Mouse (Mus musculus) limb, embryonic 12.5 days (tissue): ENCODE measurements around the gene Tmem206. TPM values are rescaled to one million over a fixed set of nuclear protein-coding genes. Genes with fewer than 3 reads are reported as not detected.

Experiments used
- ATAC-seq: fragments of 200-750 bp; cut with Nextera tagmentation; 2 replicates; pipeline ENCODE4 v1.8.0; 2017; ENCODE audit warnings: low read depth, moderate TSS enrichment; ENCODE audit not compliant: insufficient number of reproducible peaks, insufficient read depth, low FRiP score, low TSS enrichment
- H3K27ac ChIP-seq: fragments of 300-500 bp; sonication (generic); 2 replicates; pipeline ENCODE4 v1.5.1; 2016; ENCODE audit warnings: mild to moderate bottlenecking, moderate library complexity
- H3K27me3 ChIP-seq: fragments of 300-500 bp; sonication (generic); 2 replicates; pipeline ENCODE4 v1.6.1; 2016; ENCODE audit warnings: mild to moderate bottlenecking, moderate library complexity
- H3K36me3 ChIP-seq: fragments of 300-500 bp; sonication (generic); 2 replicates; pipeline ENCODE4 v1.6.1; 2016; ENCODE audit warnings: mild to moderate bottlenecking, moderate library complexity
- H3K4me1 ChIP-seq: fragments of 300-500 bp; sonication (generic); replicated peaks from 2 replicates; pipeline ENCODE4 v1.6.1; 2016
- H3K4me2 ChIP-seq: fragments of 300-500 bp; sonication (generic); 2 replicates; pipeline ENCODE4 v1.6.1; 2016; ENCODE audit warnings: mild to moderate bottlenecking, moderate library complexity
- H3K4me3 ChIP-seq: fragments of 300-500 bp; sonication (generic); replicated peaks from 2 replicates; pipeline ENCODE4 v1.5.1; 2016; ENCODE audit warnings: mild to moderate bottlenecking
- H3K9ac ChIP-seq: fragments of 300-500 bp; sonication (generic); replicated peaks from 2 replicates; pipeline ENCODE4 v1.6.1; 2016; ENCODE audit warnings: mild to moderate bottlenecking, moderate library complexity
- H3K9me3 ChIP-seq: fragments of 300-500 bp; sonication (generic); 2 replicates; pipeline ENCODE4 v1.6.1; 2016; ENCODE audit warnings: mild to moderate bottlenecking, moderate library complexity
- WGBS: fragments of 180-500 bp; shearing (Covaris S2); methylation state at CpG from one replicate; pipeline ENCODE4 v1.1.7; 2016; 5-methylcytosine and 5-hydroxymethylcytosine counted together
- polyA plus RNA-seq: library from polyadenylated mRNA; unstranded; fragments of >200 nt; fragmentation: Nextera tagmentation; extraction: Ambion mirVana; gene quantifications from 2 replicates; pipeline ENCODE4 v1.2.1, GENCODE M21; 2016

Gene Tmem206
- polyA plus RNA-seq, 1 experiment from 2014 or later = 23.8 TPM

GRCm38 (mm10) chr1:191327258-191327657 is 1.5 kb downstream of the Tmem206 start:
- H3K9me3 ChIP-seq = no peaks in the 10 kb centered on the region
- ATAC-seq = no peak
- H3K36me3 ChIP-seq = peaks cover 21% of the 10 kb centered on the region; the same call in 1 of the 2 replicates
- no peak overlapping the region for H3K9ac ChIP-seq
- H3K27ac ChIP-seq = no peak overlapping the region
- peaks cover 20% of the 10 kb centered on the region; the same call in 1 of the 2 replicates for H3K4me1 ChIP-seq
- H3K27me3 ChIP-seq = no peaks in the 10 kb centered on the region
- WGBS = 85% methylated on average over 8 of the region's 8 CpGs
- peak overlapping the region; percentile 87; the same call in 1 of the 2 replicates for H3K4me3 ChIP-seq
- peak overlapping the region; percentile 88 for H3K4me2 ChIP-seq

GRCm38 (mm10) chr1:191328019-191328441 is 2.3 kb downstream of the Tmem206 start:
- no peak overlapping the region for H3K27ac ChIP-seq
- no peaks in the 10 kb centered on the region for H3K9me3 ChIP-seq
- no peaks in the 10 kb centered on the region for H3K27me3 ChIP-seq
- H3K4me3 ChIP-seq = no peak overlapping the region
- peaks cover 28% of the 10 kb centered on the region; the same call in 1 of the 2 replicates for H3K36me3 ChIP-seq
- no peak for ATAC-seq
- peaks cover 20% of the 10 kb centered on the region; the same call in 1 of the 2 replicates for H3K4me1 ChIP-seq
- WGBS = 90% methylated on average over 8 of the region's 8 CpGs
- no peak overlapping the region for H3K9ac ChIP-seq
- H3K4me2 ChIP-seq = no peak overlapping the region

- H3K4me3 ChIP-seq = no peak overlapping the region
- ATAC-seq = no peak
- peaks cover 20% of the 10 kb centered on the region; the same call in 1 of the 2 replicates for H3K4me1 ChIP-seq
- WGBS = 86% methylated on average over 4 of the region's 4 CpGs
- H3K36me3 ChIP-seq = peaks cover 42% of the 10 kb centered on the region; the same call in 1 of the 2 replicates
- no peaks in the 10 kb centered on the region for H3K9me3 ChIP-seq
- no peak overlapping the region for H3K9ac ChIP-seq
- H3K27me3 ChIP-seq = no peaks in the 10 kb centered on the region
- H3K27ac ChIP-seq = no peak overlapping the region
- H3K4me2 ChIP-seq = no peak overlapping the region
Measured at GRCm38 (mm10) chr1:191330356-191330755, 4.6 kb downstream of the Tmem206 start.

GRCm38 (mm10) chr1:191334500-191334899 is 8.8 kb downstream of the Tmem206 start:
- Histone ChIP-seq H3K9ac (no peak overlapping the region), H3K36me3 (peaks cover 67% of the 10 kb centered on the region), H3K4me3 (no peak overlapping the region), H3K9me3 (0 out of 2 replicates have a peak, but pooled peaks cover 4% of the 10 kb centered on the region), H3K4me1 (no peaks in the 10 kb centered on the region), H3K4me2 (no peak overlapping the region), H3K27ac (no peak overlapping the region), H3K27me3 (no peaks in the 10 kb centered on the region)
- WGBS = 86% methylated on average over 5 of the region's 5 CpGs
- no peak for ATAC-seq

- H3K9me3 ChIP-seq = 0 out of 2 replicates have a peak, but pooled peaks cover 4% of the 10 kb centered on the region
- H3K4me2 ChIP-seq = no peak overlapping the region
- no peaks in the 10 kb centered on the region for H3K27me3 ChIP-seq
- no peak for ATAC-seq
- no peak overlapping the region for H3K27ac ChIP-seq
- no peak overlapping the region for H3K4me3 ChIP-seq
- 84% methylated on average over 2 of the region's 2 CpGs for WGBS
- H3K36me3 ChIP-seq = peaks cover 84% of the 10 kb centered on the region
- no peaks in the 10 kb centered on the region for H3K4me1 ChIP-seq
- H3K9ac ChIP-seq = no peak overlapping the region
Measured at GRCm38 (mm10) chr1:191339876-191340275, 14.2 kb downstream of the Tmem206 start.

GRCm38 (mm10) chr1:191340530-191340929 is 14.8 kb downstream of the Tmem206 start:
- Histone ChIP-seq H3K4me3 (no peak overlapping the region), H3K9ac (no peak overlapping the region), H3K4me1 (no peaks in the 10 kb centered on the region), H3K27ac (no peak overlapping the region), H3K27me3 (no peaks in the 10 kb centered on the region), H3K36me3 (peaks cover 91% of the 10 kb centered on the region), H3K4me2 (no peak overlapping the region), H3K9me3 (0 out of 2 replicates have a peak, but pooled peaks cover 4% of the 10 kb centered on the region)
- ATAC-seq = no peak
- 88% methylated on average over 4 of the region's 4 CpGs for WGBS

GRCm38 (mm10) chr1:191347602-191348001 is 21.9 kb downstream of the Tmem206 start:
- Histone ChIP-seq H3K4me3 (no peak overlapping the region), H3K36me3 (peaks cover 76% of the 10 kb centered on the region), H3K27ac (no peak overlapping the region), H3K9me3 (no peaks in the 10 kb centered on the region), H3K4me2 (no peak overlapping the region), H3K9ac (no peak overlapping the region), H3K27me3 (no peaks in the 10 kb centered on the region), H3K4me1 (no peaks in the 10 kb centered on the region)
- no peak for ATAC-seq
- 89% methylated on average over 8 of the region's 8 CpGs for WGBS

GRCm38 (mm10) chr1:191348592-191348991 is 22.9 kb downstream of the Tmem206 start:
- Histone ChIP-seq H3K4me2 (no peak overlapping the region), H3K4me1 (peaks cover 8% of the 10 kb centered on the region), H3K36me3 (peaks cover 67% of the 10 kb centered on the region), H3K4me3 (no peak overlapping the region), H3K27me3 (no peaks in the 10 kb centered on the region), H3K9ac (no peak overlapping the region), H3K9me3 (no peaks in the 10 kb centered on the region), H3K27ac (no peak overlapping the region)
- ATAC-seq = no peak
- WGBS = 88% methylated on average over 2 of the region's 2 CpGs

GRCm38 (mm10) chr1:191348996-191349395 is 23.3 kb downstream of the Tmem206 start:
- Histone ChIP-seq H3K4me2 (no peak overlapping the region), H3K4me1 (peaks cover 12% of the 10 kb centered on the region), H3K27me3 (no peaks in the 10 kb centered on the region), H3K9ac (no peak overlapping the region), H3K27ac (no peak overlapping the region), H3K9me3 (no peaks in the 10 kb centered on the region), H3K4me3 (no peak overlapping the region), H3K36me3 (peaks cover 66% of the 10 kb centered on the region)
- WGBS = 61% methylated on average over 5 of the region's 5 CpGs
- ATAC-seq = no peak

GRCm38 (mm10) chr1:191349486-191350037 is 23.9 kb downstream of the Tmem206 start:
- no peak for ATAC-seq
- Histone ChIP-seq H3K9ac (no peak overlapping the region), H3K27me3 (no peaks in the 10 kb centered on the region), H3K4me3 (no peak overlapping the region), H3K4me1 (peaks cover 14% of the 10 kb centered on the region), H3K27ac (no peak overlapping the region), H3K4me2 (no peak overlapping the region), H3K9me3 (no peaks in the 10 kb centered on the region), H3K36me3 (peaks cover 67% of the 10 kb centered on the region)
- 88% methylated on average over 23 of the region's 23 CpGs for WGBS

GRCm38 (mm10) chr1:191350355-191350754 is 24.6 kb downstream of the Tmem206 start:
- 92% methylated on average over 5 of the region's 5 CpGs for WGBS
- H3K36me3 ChIP-seq = peaks cover 67% of the 10 kb centered on the region
- peaks cover 14% of the 10 kb centered on the region for H3K4me1 ChIP-seq
- no peak overlapping the region for H3K9ac ChIP-seq
- H3K4me2 ChIP-seq = no peak overlapping the region
- ATAC-seq = no peak
- no peak overlapping the region for H3K27ac ChIP-seq
- H3K4me3 ChIP-seq = no peak overlapping the region
- H3K27me3 ChIP-seq = no peaks in the 10 kb centered on the region
- no peaks in the 10 kb centered on the region for H3K9me3 ChIP-seq
